Mouse (Mus musculus): ENCODE measurements around the gene Tert.

GRCm38 (mm10) chr13:73677853-73678252 is 51.1 kb downstream of the Tert start, which contains the start of gene Slc6a18:
- TF ChIP-seq MAX (IDR thresholded peaks at IDR 0.05; ENCODE audit: low read depth) (no peak), CEBPB (IDR thresholded peaks at IDR 0.05; ENCODE audit: insufficient read depth, poor library complexity, severe bottlenecking) (no peak), E2F4 (IDR thresholded peaks at IDR 0.05; ENCODE audit: insufficient read depth) (no peak), POLR2A (IDR thresholded peaks at IDR 0.05; ENCODE audit: insufficient read length, low read depth) (no peak), TCF3 (IDR thresholded peaks at IDR 0.05; ENCODE audit: insufficient read length, low read depth) (no peak), TCF12 (IDR thresholded peaks at IDR 0.05; ENCODE audit: insufficient read depth, poor library complexity, severe bottlenecking) (no peak), POLR2AphosphoS2 (IDR thresholded peaks at IDR 0.05; ENCODE audit: insufficient read length, low read depth) (no peak)
